Mouse (Mus musculus) embryonic facial prominence, embryonic 13.5 days (tissue): ENCODE data around the gene Ccdc169. TPM values are rescaled to one million over a fixed set of nuclear protein-coding genes. Genes with fewer than 3 reads are reported as not detected.

Experiments
- ATAC-seq: fragments of 200-750 bp; cut with Nextera tagmentation; 2 replicates; pipeline ENCODE4 v1.8.0; 2017; ENCODE audit warnings: low read depth; ENCODE audit not compliant: insufficient number of reproducible peaks, insufficient read depth, low FRiP score, low TSS enrichment
- H3K27ac ChIP-seq: fragments of 300-500 bp; sonication (generic); 2 replicates; pipeline ENCODE4 v1.5.1; 2015; ENCODE audit warnings: moderate library complexity, mild to moderate bottlenecking, inconsistent platforms
- H3K27me3 ChIP-seq: fragments of 300-500 bp; sonication (generic); 2 replicates; pipeline ENCODE4 v1.6.1; 2015; ENCODE audit warnings: mild to moderate bottlenecking, inconsistent platforms
- H3K36me3 ChIP-seq: fragments of 300-500 bp; sonication (generic); 2 replicates; pipeline ENCODE4 v1.6.1; 2015; ENCODE audit warnings: mild to moderate bottlenecking, inconsistent platforms
- H3K4me1 ChIP-seq: fragments of 300-500 bp; sonication (generic); 2 replicates; pipeline ENCODE4 v1.6.1; 2015; ENCODE audit warnings: inconsistent platforms
- H3K4me2 ChIP-seq: fragments of 300-500 bp; sonication (generic); 2 replicates; pipeline ENCODE4 v1.6.1; 2015; ENCODE audit warnings: moderate library complexity, mild to moderate bottlenecking, inconsistent platforms
- H3K4me3 ChIP-seq: fragments of 300-500 bp; sonication (generic); 2 replicates; pipeline ENCODE4 v1.5.1; 2015; ENCODE audit warnings: mild to moderate bottlenecking, inconsistent platforms
- H3K9ac ChIP-seq: fragments of 300-500 bp; sonication (generic); 2 replicates; pipeline ENCODE4 v1.6.1; 2015; ENCODE audit warnings: mild to moderate bottlenecking, inconsistent platforms
- H3K9me3 ChIP-seq: fragments of 300-500 bp; sonication (generic); 2 replicates; pipeline ENCODE4 v1.6.1; 2016; ENCODE audit warnings: inconsistent platforms
- WGBS: fragments of 180-500 bp; shearing (Covaris S2); methylation state at CpG from one replicate; pipeline ENCODE4 v1.1.7; 2015; ENCODE audit warnings: mixed read lengths; 5-methylcytosine and 5-hydroxymethylcytosine counted together
- polyA plus RNA-seq: library from polyadenylated mRNA; unstranded; fragments of >200 nt; fragmentation: Nextera tagmentation; extraction: Ambion mirVana; gene quantifications from 2 replicates; pipeline ENCODE4 v1.2.1, GENCODE M21; 2015

The Ccdc169 gene
- polyA plus RNA-seq, 1 experiment from 2014 or later: 0.15 TPM

- Histone ChIP-seq H3K9me3 (no peaks in the 10 kb centered on the region), H3K4me1 (no peaks in the 10 kb centered on the region), H3K4me3 (no peak overlapping the region), H3K27ac (no peak overlapping the region), H3K27me3 (no peaks in the 10 kb centered on the region), H3K36me3 (no peaks in the 10 kb centered on the region), H3K9ac (no peak overlapping the region), H3K4me2 (no peak overlapping the region)
- ATAC-seq: no peak
- WGBS: 82% methylated on average over 14 of the region's 14 CpGs
Observed at GRCm38 (mm10) chr3:55105372-55106023, 31.6 kb upstream of the Ccdc169 start.

- H3K27me3 ChIP-seq: no peaks in the 10 kb centered on the region
- no peak overlapping the region for H3K4me2 ChIP-seq
- no peaks in the 10 kb centered on the region for H3K36me3 ChIP-seq
- H3K27ac ChIP-seq: no peak overlapping the region
- ATAC-seq: no peak
- no peaks in the 10 kb centered on the region for H3K4me1 ChIP-seq
- H3K4me3 ChIP-seq: no peak overlapping the region
- H3K9ac ChIP-seq: no peak overlapping the region
- H3K9me3 ChIP-seq: no peaks in the 10 kb centered on the region
- WGBS: 83% methylated on average over 17 of the region's 17 CpGs
Observed at GRCm38 (mm10) chr3:55106051-55106450, 31.1 kb upstream of the Ccdc169 start.

GRCm38 (mm10) chr3:55109097-55109496 lies 28.0 kb upstream of the Ccdc169 start:
- H3K4me1 ChIP-seq: peaks cover 11% of the 10 kb centered on the region
- no peak overlapping the region for H3K4me2 ChIP-seq
- no peaks in the 10 kb centered on the region for H3K9me3 ChIP-seq
- no peak overlapping the region for H3K27ac ChIP-seq
- no peaks in the 10 kb centered on the region for H3K27me3 ChIP-seq
- ATAC-seq: no peak
- no peaks in the 10 kb centered on the region for H3K36me3 ChIP-seq
- 78% methylated on average over 4 of the region's 4 CpGs for WGBS
- H3K9ac ChIP-seq: no peak overlapping the region
- H3K4me3 ChIP-seq: no peak overlapping the region

- H3K27me3 ChIP-seq: no peaks in the 10 kb centered on the region
- H3K4me1 ChIP-seq: peaks cover 19% of the 10 kb centered on the region
- under 1% methylated on average over 58 of the region's 58 CpGs for WGBS
- H3K4me2 ChIP-seq: peak within 1 kb of the TSS; percentile 68
- peak; percentile 93 for ATAC-seq
- H3K4me3 ChIP-seq: peak within 1 kb of the TSS; percentile 81
- H3K9ac ChIP-seq: peak within 1 kb of the TSS; percentile 98
- no peaks in the 10 kb centered on the region for H3K9me3 ChIP-seq
- H3K27ac ChIP-seq: peak within 1 kb of the TSS; percentile 93
- H3K36me3 ChIP-seq: peaks cover 7% of the 10 kb centered on the region
Observed at GRCm38 (mm10) chr3:55111935-55112709, 25.0 kb upstream of the Ccdc169 start, which contains the start of gene Spg20. Gene Spg20 (plus strand): TSS chr3:55112108.

GRCm38 (mm10) chr3:55112710-55113415 lies 24.3 kb upstream of the Ccdc169 start:
- Histone ChIP-seq H3K9ac (peak overlapping the region; percentile 98), H3K4me1 (peaks cover 19% of the 10 kb centered on the region), H3K27me3 (no peaks in the 10 kb centered on the region), H3K9me3 (no peaks in the 10 kb centered on the region), H3K27ac (peak overlapping the region; percentile 93), H3K4me3 (peak overlapping the region; percentile 81), H3K36me3 (peaks cover 15% of the 10 kb centered on the region), H3K4me2 (peak overlapping the region; percentile 68)
- 11% methylated on average over 16 of the region's 16 CpGs for WGBS
- ATAC-seq: no peak

GRCm38 (mm10) chr3:55114313-55115065 lies 22.6 kb upstream of the Ccdc169 start:
- Histone ChIP-seq H3K4me3 (no peak overlapping the region), H3K36me3 (peaks cover 31% of the 10 kb centered on the region), H3K27me3 (no peaks in the 10 kb centered on the region), H3K9ac (no peak overlapping the region), H3K9me3 (no peaks in the 10 kb centered on the region), H3K4me2 (peak overlapping the region; percentile 68; the same call in 1 of the 2 replicates), H3K4me1 (peaks cover 24% of the 10 kb centered on the region), H3K27ac (peak overlapping the region; percentile 7; the same call in 1 of the 2 replicates)
- WGBS: 48% methylated on average over 7 of the region's 7 CpGs
- no peak for ATAC-seq

- no peak for ATAC-seq
- no peaks in the 10 kb centered on the region for H3K27me3 ChIP-seq
- no peak overlapping the region for H3K4me2 ChIP-seq
- H3K4me1 ChIP-seq: peaks cover 24% of the 10 kb centered on the region
- H3K9me3 ChIP-seq: no peaks in the 10 kb centered on the region
- peaks cover 34% of the 10 kb centered on the region for H3K36me3 ChIP-seq
- 35% methylated on average over 1 of the region's 1 CpGs for WGBS
- H3K4me3 ChIP-seq: no peak overlapping the region
- no peak overlapping the region for H3K9ac ChIP-seq
- peak overlapping the region; percentile 7; the same call in 1 of the 2 replicates for H3K27ac ChIP-seq
Observed at GRCm38 (mm10) chr3:55115071-55115470, 22.1 kb upstream of the Ccdc169 start.

- 86% methylated on average over 8 of the region's 8 CpGs for WGBS
- H3K4me2 ChIP-seq: no peak overlapping the region
- peaks cover 24% of the 10 kb centered on the region for H3K4me1 ChIP-seq
- no peaks in the 10 kb centered on the region for H3K9me3 ChIP-seq
- H3K27ac ChIP-seq: no peak overlapping the region
- no peak overlapping the region for H3K4me3 ChIP-seq
- no peak overlapping the region for H3K9ac ChIP-seq
- peaks cover 42% of the 10 kb centered on the region for H3K36me3 ChIP-seq
- ATAC-seq: no peak
- no peaks in the 10 kb centered on the region for H3K27me3 ChIP-seq
Observed at GRCm38 (mm10) chr3:55115989-55116388, 21.1 kb upstream of the Ccdc169 start.

GRCm38 (mm10) chr3:55119275-55119898 lies 17.8 kb upstream of the Ccdc169 start:
- Histone ChIP-seq H3K4me2 (no peak overlapping the region), H3K9ac (no peak overlapping the region), H3K27me3 (no peaks in the 10 kb centered on the region), H3K4me1 (peaks cover 10% of the 10 kb centered on the region), H3K9me3 (no peaks in the 10 kb centered on the region), H3K4me3 (no peak overlapping the region), H3K36me3 (peaks cover 74% of the 10 kb centered on the region), H3K27ac (no peak overlapping the region)
- 90% methylated on average over 6 of the region's 6 CpGs for WGBS
- ATAC-seq: no peak

GRCm38 (mm10) chr3:55122336-55122870 lies 14.7 kb upstream of the Ccdc169 start:
- 86% methylated on average over 3 of the region's 3 CpGs for WGBS
- H3K9ac ChIP-seq: no peak overlapping the region
- H3K4me1 ChIP-seq: 0 out of 2 replicates have a peak, but pooled peaks cover 5% of the 10 kb centered on the region
- no peaks in the 10 kb centered on the region for H3K27me3 ChIP-seq
- no peak overlapping the region for H3K4me3 ChIP-seq
- peaks cover 93% of the 10 kb centered on the region for H3K36me3 ChIP-seq
- no peak overlapping the region for H3K27ac ChIP-seq
- ATAC-seq: no peak
- H3K9me3 ChIP-seq: no peaks in the 10 kb centered on the region
- no peak overlapping the region for H3K4me2 ChIP-seq
